Mouse (Mus musculus) ovary, postnatal 36 days (tissue): ENCODE results near the gene Nsun7.
"Not testable (repeated sequence)": the region's sequence is repeated elsewhere in the genome, so short reads cannot be mapped to it uniquely, and the experiment has no call there.

Source experiments
- DNase-seq: peaks from one replicate; pipeline ENCODE4 v3.0.0; 2022; ENCODE audit warnings: low spot score, mixed read lengths

Gene Nsun7

GRCm38 (mm10) chr5:66259756-66260448 lies at the start of gene Nsun7:
Gene Nsun7 (plus strand): TSS chr5:66259897.
- peak; percentile 83 for DNase-seq

- DNase-seq = no peak
Measured at GRCm38 (mm10) chr5:66214395-66214935, 45.2 kb upstream of the Nsun7 start.

GRCm38 (mm10) chr5:66215569-66216277 lies 44.0 kb upstream of the Nsun7 start:
- no peak for DNase-seq

- DNase-seq = no peak
Measured at GRCm38 (mm10) chr5:66219692-66220091, 40.0 kb upstream of the Nsun7 start.

- no peak for DNase-seq
Measured at GRCm38 (mm10) chr5:66220620-66221019, 39.1 kb upstream of the Nsun7 start.

- no peak for DNase-seq
Measured at GRCm38 (mm10) chr5:66222916-66223315, 36.8 kb upstream of the Nsun7 start.

- no peak for DNase-seq
Measured at GRCm38 (mm10) chr5:66226526-66226925, 33.2 kb upstream of the Nsun7 start.

GRCm38 (mm10) chr5:66231660-66232269 lies 27.9 kb upstream of the Nsun7 start:
- DNase-seq = no peak

GRCm38 (mm10) chr5:66232456-66232855 lies 27.2 kb upstream of the Nsun7 start:
- DNase-seq = no peak

GRCm38 (mm10) chr5:66241894-66242293 lies 17.8 kb upstream of the Nsun7 start:
- DNase-seq = no peak

GRCm38 (mm10) chr5:66243467-66243866 lies 16.2 kb upstream of the Nsun7 start:
- DNase-seq = no peak

- DNase-seq = no peak
Measured at GRCm38 (mm10) chr5:66244043-66244660, 15.5 kb upstream of the Nsun7 start.

GRCm38 (mm10) chr5:66245958-66246497 lies 13.7 kb upstream of the Nsun7 start:
- DNase-seq = no peak

GRCm38 (mm10) chr5:66253219-66253618 lies 6.5 kb upstream of the Nsun7 start:
- no peak for DNase-seq

GRCm38 (mm10) chr5:66255044-66255443 lies 4.7 kb upstream of the Nsun7 start:
- DNase-seq = no peak

- DNase-seq = no peak
Measured at GRCm38 (mm10) chr5:66259000-66259399, 697 bp upstream of the Nsun7 start.

GRCm38 (mm10) chr5:66259431-66259755 lies 304 bp upstream of the Nsun7 start:
- DNase-seq = not testable (repeated sequence)

GRCm38 (mm10) chr5:66262475-66262874 lies 2.8 kb downstream of the Nsun7 start:
- no peak for DNase-seq

- no peak for DNase-seq
Measured at GRCm38 (mm10) chr5:66263398-66263797, 3.7 kb downstream of the Nsun7 start.

GRCm38 (mm10) chr5:66269616-66270015 lies 9.9 kb downstream of the Nsun7 start:
- no peak for DNase-seq

GRCm38 (mm10) chr5:66271141-66271540 lies 11.4 kb downstream of the Nsun7 start:
- no peak for DNase-seq

- no peak for DNase-seq
Measured at GRCm38 (mm10) chr5:66274417-66274816, 14.7 kb downstream of the Nsun7 start.
